Mouse (Mus musculus) c-Kit-positive CD71-positive TER-119-positive erythroid progenitor cells, embryonic 14.5 days (primary cell): ENCODE data around the gene C9.

Experiments used
- DNase-seq: peaks from one replicate; pipeline ENCODE4 v3.0.0-alpha.2; 2013; ENCODE audit warnings: low spot score

The C9 gene

GRCm38 (mm10) chr15:6445135-6445534, at the start of gene C9:
Gene C9 (plus strand): TSS chr15:6445327.
- DNase-seq: no peak

- no peak for DNase-seq
Observed at GRCm38 (mm10) chr15:6398211-6398610, 46.9 kb upstream of the C9 start.

GRCm38 (mm10) chr15:6398881-6399280, 46.2 kb upstream of the C9 start:
- no peak for DNase-seq

- no peak for DNase-seq
Observed at GRCm38 (mm10) chr15:6400115-6400514, 45.0 kb upstream of the C9 start.

- DNase-seq: no peak
Observed at GRCm38 (mm10) chr15:6402433-6402832, 42.7 kb upstream of the C9 start.

- DNase-seq: no peak
Observed at GRCm38 (mm10) chr15:6404172-6404571, 41.0 kb upstream of the C9 start.

- no peak for DNase-seq
Observed at GRCm38 (mm10) chr15:6406771-6407170, 38.4 kb upstream of the C9 start.

GRCm38 (mm10) chr15:6409031-6409430, 36.1 kb upstream of the C9 start:
- DNase-seq: no peak

- DNase-seq: no peak
Observed at GRCm38 (mm10) chr15:6410161-6410560, 35.0 kb upstream of the C9 start.

GRCm38 (mm10) chr15:6411334-6411733, 33.8 kb upstream of the C9 start:
- no peak for DNase-seq

GRCm38 (mm10) chr15:6415317-6415716, 29.8 kb upstream of the C9 start:
- no peak for DNase-seq

- DNase-seq: no peak
Observed at GRCm38 (mm10) chr15:6431777-6432176, 13.3 kb upstream of the C9 start.

GRCm38 (mm10) chr15:6432411-6432810, 12.7 kb upstream of the C9 start:
- no peak for DNase-seq

- no peak for DNase-seq
Observed at GRCm38 (mm10) chr15:6435281-6435680, 9.8 kb upstream of the C9 start.

- peak; percentile 10 for DNase-seq
Observed at GRCm38 (mm10) chr15:6435773-6436172, 9.4 kb upstream of the C9 start.

GRCm38 (mm10) chr15:6438685-6439084, 6.4 kb upstream of the C9 start:
- no peak for DNase-seq

- DNase-seq: no peak
Observed at GRCm38 (mm10) chr15:6444452-6444851, 675 bp upstream of the C9 start.

GRCm38 (mm10) chr15:6446181-6446580, 1.1 kb downstream of the C9 start:
- no peak for DNase-seq

- DNase-seq: no peak
Observed at GRCm38 (mm10) chr15:6448892-6449291, 3.8 kb downstream of the C9 start.

- no peak for DNase-seq
Observed at GRCm38 (mm10) chr15:6454461-6454860, 9.3 kb downstream of the C9 start.

GRCm38 (mm10) chr15:6461381-6461780, 16.3 kb downstream of the C9 start:
- no peak for DNase-seq

GRCm38 (mm10) chr15:6463361-6463923, 18.3 kb downstream of the C9 start:
- no peak for DNase-seq

GRCm38 (mm10) chr15:6466995-6467394, 21.9 kb downstream of the C9 start:
- DNase-seq: no peak

GRCm38 (mm10) chr15:6468845-6469244, 23.7 kb downstream of the C9 start:
- DNase-seq: no peak

GRCm38 (mm10) chr15:6469384-6469783, 24.3 kb downstream of the C9 start:
- no peak for DNase-seq
